Mouse (Mus musculus) liver, embryonic 14.5 days (tissue): ENCODE results near the gene Slc12a3.

Source experiments
- CTCF ChIP-seq: IDR thresholded peaks from 2 replicates; pipeline ENCODE4 v1.5.1; 2016; ENCODE audit warnings: antibody characterized with exemption, low read depth, control low read depth
- EP300 ChIP-seq: IDR thresholded peaks from 2 replicates; pipeline ENCODE4 v1.6.1; 2016; ENCODE audit warnings: antibody characterized with exemption, low read depth

DNA sequence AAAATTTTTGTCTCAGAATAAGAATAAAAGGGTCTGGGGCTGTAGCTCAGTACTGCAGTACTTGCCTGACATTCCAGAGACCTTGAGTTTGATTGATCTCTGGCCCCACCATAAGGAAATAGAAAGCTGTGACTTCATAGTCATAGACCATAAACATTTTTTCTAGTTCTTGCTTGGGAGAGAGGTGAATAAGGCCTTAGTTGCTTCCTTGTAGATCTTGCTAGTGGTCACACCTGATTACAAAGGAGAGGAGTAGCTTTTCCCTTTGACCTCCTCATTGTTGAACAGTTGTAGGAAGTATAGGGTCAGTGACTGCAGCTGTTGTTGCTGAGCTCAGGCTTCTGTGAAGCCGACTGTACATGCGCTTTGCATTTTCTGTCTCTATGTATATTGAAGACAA is 24.6 kb upstream of the Slc12a3 start:
- TF ChIP-seq EP300 (no peak), CTCF (no peak)
